Mouse (Mus musculus) brain, embryonic 14.5 days (tissue): ENCODE data around the gene Syndig1l.

Source experiments
- CTCF ChIP-seq: fragments of 200-500 bp; IDR thresholded peaks from 2 replicates; pipeline ENCODE4 v1.5.1; 2012; ENCODE audit warnings: inconsistent platforms, mild to moderate bottlenecking, moderate library complexity, borderline replicate concordance; ENCODE audit not compliant: insufficient read depth, insufficient read length; ENCODE audit errors: extremely low read depth
- POLR2A ChIP-seq: fragments of 200-500 bp; IDR thresholded peaks from 2 replicates; pipeline ENCODE4 v1.6.1; 2012; ENCODE audit warnings: mild to moderate bottlenecking, inconsistent platforms, borderline replicate concordance; ENCODE audit not compliant: poor library complexity, insufficient read depth, insufficient read length, severe bottlenecking; ENCODE audit errors: extremely low read depth

- TF ChIP-seq CTCF (no peak), POLR2A (no peak)
Measured at GRCm38 (mm10) chr12:84687531-84687930, 11.1 kb downstream of the Syndig1l start.
